Mouse (Mus musculus) cerebellum, postnatal 25 days (tissue): ENCODE measurements around the gene Kif3a.

Experiments
- DNase-seq, 2 experiments: peaks; one replicate each; pipeline ENCODE4 v3.0.0; 2021; ENCODE audit warnings: mixed read lengths in 2 of 2

Kif3a gene

DNA sequence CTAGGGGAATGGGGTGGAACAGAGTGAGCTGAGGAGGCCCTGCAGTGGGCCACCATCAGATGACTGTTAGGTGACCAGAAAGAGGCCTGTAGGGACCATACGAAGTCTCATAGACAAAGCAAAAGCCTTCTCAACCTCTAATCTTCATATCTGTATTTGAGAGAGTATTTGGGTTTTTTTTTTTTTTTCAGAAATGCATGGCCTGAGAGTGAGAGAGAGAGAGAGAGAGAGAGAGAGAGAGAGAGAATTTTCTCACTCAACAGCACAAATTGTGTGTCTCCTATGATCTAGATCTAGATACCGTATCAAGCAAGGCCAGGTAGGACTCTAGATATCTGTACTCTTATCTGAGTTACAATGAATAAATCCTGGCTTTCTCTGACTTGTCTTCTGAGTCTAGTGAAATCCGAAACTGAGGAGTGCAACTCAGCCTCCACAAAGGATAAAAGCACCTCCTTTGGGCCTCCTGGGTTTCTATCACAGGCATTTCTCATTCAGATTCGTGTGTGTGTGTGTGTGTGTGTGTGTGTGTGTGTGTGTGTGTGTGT, 50.5 kb downstream of the Kif3a start:
- no peak for DNase-seq

DNA sequence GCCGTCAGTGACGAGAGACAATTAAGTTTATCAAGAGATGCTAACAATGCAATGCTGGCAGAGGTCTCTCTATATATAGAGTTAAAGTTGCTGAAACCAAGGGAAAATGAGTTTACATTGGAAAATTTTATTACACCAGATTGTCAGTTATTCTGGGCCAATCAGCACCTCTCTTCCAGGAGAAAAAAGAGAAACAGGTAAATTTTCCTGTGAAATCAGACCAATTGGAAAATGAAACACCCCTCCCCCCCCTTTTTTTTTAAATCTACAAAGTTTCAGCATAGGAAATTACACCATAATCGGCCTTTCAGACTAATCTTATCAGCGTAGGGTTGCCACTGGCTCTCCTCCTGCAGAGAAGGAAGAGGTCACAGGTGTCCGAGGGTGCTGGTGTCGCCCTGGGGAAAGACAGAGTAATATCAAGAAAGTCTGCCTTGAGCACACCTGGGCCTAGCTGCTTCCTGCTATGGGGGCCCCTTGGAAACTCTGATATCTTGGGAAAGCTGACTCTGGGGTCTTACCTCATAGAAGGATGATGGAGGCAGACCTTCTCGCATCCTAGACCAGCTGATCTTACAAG, 51.5 kb downstream of the Kif3a start, which contains the start of gene Il4:
Gene Il4, minus strand, starts transcription at position 51 of the 580 bp plus-strand sequence.
- DNase-seq, result no peak

DNA sequence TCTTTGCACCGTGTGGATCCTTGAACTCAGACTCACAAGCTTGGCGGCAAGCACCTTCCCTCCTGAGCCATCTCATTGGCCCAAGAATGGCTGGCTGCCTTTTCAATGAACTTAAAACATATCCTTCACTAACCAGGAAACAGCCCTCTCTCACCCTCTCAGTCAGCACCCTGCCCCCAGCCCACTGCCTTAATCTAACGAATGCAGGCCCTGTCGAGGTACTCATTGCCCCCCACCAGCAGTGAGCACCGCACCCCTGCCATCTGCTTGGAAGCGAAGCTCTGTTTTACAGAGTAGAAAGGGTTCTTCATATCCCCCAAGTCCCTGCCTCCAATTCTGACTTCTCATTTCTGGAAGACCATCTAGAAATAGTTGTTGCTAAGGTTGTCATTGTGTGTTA, 52.2 kb downstream of the Kif3a start:
- DNase-seq, result no peak

DNA sequence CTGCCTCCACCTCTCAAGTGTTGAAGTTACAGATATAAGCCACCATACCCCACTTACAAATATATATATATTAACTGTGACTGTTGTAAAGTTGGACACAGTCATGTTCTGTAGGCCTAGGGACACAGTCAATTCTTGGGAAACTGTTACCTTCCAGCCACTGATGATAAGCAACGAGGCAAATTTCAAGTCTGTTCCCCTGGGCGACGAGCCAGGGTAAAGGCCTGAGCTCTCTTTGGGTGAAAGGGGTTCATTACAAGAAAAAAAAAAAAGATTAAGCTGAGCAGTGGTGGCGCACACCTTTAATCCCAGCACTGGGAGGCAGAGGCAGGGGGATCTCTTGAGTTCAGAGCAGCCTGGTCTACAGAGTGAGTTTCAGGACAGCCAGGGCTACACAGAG, 52.9 kb downstream of the Kif3a start:
- no peak for DNase-seq

DNA sequence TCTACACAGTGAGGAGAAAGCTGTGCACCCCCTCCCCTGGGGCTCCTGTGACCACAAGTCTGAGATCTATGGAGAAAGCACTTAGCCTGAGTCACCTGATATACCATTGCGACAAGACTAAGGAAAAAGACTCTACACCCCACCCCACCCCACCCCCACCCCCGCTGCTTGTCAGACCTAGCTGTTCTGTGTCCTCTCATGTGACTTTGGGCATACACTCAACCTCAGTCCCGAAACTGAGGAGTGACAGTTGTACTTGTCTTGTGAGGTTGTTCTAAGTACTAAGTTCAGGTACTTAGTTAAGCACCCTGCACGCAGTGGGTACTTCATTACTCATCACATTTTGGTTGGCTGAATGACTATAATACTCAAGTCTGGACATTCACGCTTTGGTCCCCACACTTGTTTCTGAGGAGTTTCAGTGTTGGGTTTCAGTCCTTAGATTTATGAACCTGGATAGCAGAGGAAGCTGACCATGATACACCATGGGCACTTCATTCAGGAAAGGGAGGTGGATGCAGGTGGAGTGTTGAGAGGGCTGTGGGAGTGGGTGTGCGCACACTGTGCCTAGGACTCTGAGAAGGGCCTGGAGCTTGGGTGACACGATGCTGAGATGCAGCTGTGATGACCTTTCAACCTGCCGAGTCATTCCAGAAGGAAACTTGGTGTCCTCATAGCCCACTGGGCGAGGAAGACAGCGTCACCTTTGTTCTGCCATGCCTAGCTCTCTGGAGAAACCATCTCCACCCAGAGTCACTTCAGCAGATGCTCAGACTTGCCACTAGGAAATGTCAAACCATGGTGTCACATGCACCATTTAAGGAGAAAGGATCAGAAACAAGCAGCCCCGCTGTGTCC, 54.6 kb downstream of the Kif3a start:
- no peak for DNase-seq

DNA sequence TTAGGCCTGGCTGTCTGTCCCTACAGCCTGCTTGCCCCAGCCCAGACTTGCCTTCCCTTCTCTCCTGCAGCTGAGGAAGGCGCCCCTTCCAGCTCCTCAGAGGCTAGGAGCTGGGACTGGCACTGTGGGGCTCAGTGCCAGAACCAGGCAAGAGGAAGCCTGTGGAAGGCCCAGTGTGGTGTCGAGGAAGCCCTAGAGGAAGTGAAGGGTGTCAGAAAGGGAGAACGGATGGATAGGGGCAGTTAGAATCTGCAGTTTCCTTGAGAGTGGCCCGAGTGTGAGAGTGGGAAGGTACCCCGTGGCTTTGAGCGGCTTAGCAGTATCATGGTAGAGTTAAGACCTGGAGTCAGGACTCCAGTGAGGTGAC, 55.2 kb downstream of the Kif3a start:
- DNase-seq, result no peak

DNA sequence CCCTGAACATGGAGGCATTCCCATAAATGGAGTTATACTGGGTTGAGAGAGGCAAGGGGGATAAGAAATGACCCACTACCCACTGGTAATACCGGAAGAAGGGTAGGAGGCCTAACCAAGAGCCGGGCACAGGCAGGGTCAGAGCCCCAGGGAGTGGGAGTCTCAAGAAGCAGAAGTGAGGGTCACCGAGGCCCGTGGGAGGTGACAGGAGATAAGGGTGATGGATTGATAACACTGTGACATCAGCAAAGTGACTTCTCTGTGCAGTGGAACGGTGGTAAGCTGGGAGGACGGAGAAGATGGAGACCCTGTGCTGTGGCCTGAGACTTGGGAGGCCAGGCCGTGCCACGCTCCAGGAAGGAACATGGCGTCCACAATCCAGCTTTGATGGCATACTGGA, 56.4 kb downstream of the Kif3a start:
- DNase-seq, result no peak

DNA sequence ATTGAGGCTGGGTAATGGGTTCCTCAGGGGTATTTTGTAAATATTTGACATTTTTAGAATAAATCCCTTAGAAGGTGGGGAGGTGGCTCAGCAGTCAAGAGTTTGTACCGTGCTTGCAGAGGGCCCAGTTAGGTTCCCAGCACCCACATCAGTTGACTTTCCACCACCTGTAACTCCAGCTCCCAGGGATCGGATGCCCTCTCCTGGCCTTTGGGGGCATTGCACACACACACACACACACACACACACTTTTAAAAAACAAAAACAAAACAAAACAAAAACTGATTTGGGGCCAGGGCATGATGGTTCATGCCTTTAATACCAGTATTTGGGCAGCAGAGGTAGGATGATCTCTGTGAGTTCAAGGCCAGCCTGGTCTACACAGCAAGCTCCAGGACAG, 56.9 kb downstream of the Kif3a start:
- no peak for DNase-seq

DNA sequence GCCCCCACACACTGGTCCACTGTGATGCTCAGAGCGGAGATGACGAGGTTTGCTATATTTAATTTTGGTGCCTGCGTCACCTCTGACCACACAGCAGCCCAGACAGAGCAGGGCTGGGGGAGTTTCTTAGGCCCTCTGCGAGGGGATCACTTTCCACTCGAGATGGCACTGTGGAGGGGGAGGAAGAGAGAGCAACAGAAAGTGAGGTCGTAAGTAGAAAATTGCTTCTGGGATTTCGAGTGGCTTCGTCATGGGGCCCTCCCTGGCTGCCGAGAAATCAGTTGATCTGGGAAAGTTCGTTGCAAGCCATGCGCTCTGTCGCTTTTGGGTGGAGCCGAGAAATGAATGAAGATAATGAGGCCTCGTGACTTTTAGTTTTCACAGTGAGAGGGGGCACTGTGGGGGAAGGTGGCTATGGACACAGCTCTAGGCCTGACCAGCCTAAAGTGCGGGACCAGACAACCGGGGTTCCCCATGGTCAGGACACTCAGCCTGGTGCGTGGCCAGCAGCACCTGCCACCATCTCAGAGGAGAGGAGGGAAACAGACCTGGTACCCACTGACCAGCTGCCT, 59.7 kb downstream of the Kif3a start:
- DNase-seq, result no peak

DNA sequence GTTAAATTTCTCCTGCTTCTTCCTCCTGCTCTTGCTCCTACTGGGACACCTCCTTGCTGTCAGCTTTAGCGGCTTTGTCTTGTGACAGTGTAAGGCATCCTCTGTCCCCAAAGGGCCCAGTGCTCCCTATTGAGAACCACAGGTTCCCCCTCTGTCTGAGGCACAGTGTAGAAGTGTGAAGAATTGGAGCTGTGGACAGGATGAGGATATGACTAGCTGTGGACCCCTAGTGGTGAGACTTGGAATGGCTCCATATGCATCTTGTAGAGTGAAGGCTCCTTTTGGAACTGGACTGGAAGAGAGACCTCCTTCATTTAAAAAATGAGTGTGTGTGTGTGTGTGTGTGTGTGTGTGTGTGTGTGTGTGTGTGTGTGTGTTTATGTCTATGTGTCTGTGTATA, 60.7 kb downstream of the Kif3a start:
- DNase-seq, result peak; percentile 70 to 86

DNA sequence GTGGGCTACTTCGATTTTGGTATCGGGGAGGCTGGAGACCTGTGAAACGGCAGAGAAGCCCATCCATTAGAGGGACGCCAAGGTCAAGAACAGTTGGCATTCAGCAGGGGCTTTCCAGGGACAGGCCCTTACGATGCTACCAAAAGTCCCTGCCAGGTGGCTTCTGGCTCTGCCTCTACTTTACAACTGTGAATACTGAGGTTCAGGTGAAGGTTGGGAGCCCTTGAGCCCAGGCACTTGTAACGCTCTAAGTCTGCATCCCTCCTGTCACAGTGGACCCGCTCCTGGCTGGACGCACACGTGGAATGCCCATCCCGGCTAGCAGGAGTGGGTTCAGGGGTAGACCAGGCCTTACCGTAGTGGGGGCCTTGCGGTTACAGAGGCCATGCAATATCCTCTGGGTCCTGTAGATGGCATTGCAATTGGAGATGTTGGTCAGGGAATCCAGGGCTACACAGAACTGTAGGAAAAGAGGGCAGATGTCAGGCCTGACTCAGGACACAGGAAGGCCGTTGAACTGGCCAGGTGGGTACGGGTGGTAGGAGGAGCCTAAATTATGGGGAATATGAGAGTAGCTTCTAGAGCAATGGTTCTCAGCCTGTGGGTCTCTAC, 65.0 kb downstream of the Kif3a start:
- peak in 1 of 2 experiments; percentile 47 for DNase-seq

DNA sequence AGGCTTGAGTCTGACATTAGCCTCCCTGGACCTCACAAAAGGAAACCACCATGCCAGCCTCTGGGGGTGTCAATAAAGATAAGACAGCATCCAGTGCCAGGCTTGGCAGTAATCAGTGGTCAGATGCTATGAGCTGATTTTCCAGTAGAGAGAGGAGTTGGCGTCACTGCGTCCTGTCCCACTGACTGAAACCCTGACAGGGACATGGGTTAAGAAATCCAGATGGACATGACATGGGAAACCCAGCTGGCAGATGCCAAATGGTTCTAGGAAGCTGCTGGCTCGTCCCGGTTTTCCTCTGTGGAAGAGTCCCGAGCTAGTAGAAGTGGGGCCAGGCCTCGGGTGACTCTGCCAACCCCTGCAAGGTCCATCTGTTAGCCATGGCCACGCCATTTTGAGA, 66.5 kb downstream of the Kif3a start:
- DNase-seq, result no peak

DNA sequence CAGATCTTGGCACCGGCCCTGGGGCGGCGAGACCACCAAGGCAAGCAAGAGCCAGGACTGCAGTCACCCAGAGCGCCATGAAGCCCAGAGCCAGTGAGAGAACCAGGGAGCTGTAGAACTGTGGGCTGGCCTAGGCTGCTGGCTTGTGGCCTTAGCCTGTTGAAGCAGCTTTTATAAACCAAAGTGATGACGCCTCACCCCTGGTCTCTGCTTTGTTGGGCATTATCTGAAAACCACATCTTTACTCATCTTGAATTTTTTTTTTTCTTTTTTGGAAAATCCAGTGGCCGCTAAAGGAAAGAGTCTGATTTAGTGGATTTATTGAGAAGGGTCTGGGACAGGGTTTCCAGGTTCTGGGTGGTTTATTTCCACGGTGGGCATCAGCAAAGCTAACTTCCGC, 67.4 kb downstream of the Kif3a start, which contains the start of gene Il13:
Gene Il13, minus strand, starts transcription at position 147 of the 400 bp plus-strand sequence.
- DNase-seq, result no peak

DNA sequence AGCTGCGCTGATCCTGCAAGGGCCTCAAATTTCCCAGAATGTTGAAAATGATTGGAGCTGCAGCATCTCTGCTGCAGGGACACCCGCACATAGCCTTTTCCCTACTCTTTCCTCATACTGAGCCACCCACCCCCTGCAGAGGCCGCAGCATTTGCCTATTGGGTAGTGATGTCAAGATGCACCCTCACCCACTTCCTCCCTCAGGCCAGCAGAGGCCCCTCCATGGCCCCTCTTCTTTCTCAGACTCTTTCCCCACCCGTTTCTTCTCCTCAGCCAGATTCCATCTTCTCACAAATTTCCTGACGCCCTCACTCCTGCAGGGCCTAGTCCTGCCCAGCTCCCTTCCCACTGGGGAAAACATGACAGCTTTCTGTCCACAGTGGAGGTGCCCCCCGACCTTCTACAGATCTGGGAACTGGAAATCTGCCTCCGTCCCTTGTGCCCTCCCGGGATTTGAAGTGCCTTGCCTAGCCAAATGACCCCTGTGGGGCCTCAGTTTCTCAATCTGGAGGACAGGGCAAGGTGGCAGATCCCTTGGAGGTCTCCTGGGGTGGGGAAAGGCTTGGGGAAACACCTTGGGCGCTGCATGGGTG, 68.5 kb downstream of the Kif3a start:
- DNase-seq, result no peak

DNA sequence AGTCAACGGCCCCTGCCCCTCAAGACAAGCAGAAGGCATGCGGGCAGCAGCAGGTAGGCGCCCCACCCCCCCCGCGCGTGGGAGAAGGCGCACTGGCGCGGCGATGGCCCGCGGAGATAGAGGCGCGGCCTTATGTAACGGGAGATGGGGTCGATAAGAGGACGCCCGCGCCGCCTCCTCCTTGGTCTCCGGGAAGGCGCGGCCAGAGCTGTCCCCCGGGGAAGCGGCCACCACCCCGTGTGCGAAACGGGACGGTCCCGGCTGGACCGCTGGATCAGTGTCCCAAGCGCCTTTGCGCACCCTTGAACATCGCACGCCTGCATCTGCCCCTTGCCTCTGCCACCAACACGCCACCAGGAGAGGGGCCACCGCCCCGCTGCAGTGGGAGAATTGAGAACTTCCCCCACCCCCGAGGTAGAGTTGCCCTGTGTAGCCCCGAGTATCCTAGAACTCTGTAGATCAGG, 69.0 kb downstream of the Kif3a start:
- DNase-seq, result peak; percentile 34 to 64

DNA sequence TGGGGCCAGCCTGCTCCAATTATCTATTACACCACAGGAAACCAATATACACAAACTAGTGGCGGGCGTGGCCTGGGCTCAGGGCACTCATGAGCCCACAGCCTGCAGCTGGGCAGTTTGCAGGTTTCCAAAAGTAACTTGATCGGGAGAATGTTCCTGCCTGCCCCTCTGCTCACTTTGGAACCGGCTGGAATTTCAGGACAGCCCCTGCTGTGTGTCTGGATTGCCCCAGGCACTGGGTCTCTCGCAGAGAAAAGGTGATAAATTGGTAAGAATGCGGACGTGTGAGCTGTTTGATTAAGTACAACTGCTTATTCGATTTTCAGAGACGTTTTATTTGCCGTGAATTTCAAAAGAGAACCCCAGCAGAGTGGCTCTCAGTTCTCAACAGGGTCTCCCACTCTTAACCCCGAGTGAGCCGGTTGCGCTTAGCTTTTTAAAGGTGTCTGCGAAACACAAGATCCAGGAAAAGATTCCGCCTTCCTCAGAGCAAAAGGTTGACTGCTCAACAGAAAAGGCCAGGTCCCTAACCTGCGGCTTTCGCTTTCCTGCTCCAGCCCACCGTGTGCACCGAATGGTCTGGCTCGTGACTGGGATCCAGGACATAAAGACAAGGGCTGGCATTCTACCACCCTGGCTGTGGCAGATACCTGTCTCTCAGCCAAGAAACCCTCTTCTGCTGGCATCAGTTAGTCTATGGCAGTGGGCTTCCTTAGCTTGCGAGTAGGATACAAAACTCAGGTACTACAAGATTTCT, 70.0 kb downstream of the Kif3a start:
- no peak for DNase-seq

DNA sequence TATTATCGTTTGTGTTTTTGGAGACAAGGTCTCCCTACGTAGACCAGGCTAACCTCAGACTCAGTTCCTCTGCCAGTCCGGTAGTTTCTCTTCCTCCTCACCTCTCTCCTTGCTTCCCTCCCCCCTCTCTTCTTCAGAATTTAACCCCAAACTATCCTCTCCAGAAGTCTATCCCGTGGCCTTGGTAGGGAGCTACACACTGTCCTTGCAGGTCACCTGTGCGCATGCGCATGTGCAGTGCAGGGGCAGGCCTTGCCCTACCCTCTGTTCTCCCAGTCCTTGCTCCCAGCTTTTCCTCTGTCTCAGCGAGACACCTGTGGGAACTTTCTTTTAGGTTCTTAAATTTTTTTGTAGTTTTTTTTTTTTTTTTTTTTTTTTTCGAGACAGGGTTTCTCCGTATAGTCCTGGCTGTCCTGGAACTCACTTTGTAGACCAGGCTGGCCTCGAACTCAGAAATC, 70.7 kb downstream of the Kif3a start:
- no peak for DNase-seq

DNA sequence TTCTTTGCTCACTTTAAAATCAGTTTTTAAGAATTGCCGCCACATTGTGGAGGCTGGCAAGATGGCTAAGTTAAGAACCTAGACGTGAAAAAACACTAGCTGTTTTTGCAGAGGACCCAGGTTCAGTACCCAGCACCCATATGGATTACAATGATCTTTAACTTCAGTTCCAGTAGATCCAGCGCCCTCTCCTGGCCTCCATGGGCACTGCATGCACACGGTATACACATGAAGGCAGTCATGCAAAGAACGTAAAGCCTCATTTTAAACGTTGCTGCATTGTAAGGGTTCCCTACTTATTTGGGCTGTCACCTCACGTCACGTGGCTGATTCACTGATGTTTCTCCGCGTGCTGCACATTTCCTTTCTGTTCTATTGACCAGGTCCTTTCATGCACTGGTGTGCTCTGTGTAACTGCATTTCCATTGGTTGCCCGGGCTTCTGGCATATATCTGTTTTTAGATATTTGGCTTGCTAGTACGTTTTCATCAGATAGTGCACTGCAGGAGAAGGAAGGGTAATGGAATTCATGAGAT, 75.6 kb downstream of the Kif3a start:
- DNase-seq, result no peak

DNA sequence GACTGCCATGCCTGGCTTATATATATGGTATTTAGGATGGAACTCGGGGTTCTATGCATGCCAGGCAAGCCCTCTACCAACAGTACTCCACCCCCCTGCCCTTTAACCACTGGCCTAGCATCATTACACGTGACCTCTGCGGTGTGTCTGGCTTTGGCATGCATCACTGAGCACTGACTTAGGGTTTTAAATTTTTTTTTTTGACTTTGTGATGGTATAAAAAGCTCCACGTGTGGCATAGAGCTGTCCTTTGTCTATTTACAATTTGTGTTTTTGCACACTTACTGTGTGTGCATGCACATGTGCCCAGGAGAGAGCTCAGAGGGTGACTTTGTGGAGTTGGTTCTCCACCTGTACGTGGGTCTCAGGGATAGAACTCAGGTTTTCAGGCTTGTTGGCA, 76.8 kb downstream of the Kif3a start:
- DNase-seq, result no peak

DNA sequence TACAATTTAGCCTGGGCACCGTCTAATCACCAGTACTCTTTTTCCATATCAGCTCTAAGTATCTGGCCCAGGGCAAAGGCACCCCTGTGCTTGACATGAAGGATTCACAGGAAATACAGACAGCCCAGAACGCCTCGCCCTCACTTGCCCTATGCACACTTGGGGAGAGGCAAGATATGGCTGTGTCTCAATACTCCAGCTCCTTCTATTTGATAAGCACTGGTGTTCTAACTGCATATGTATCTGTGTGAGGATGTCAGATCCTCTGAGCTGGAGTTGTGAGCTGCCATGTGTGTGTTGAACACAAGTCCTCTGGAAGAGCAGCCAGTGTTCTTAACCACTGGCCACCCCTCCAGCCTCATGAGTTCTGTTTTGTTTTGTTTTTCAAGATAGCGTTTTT, 84.3 kb downstream of the Kif3a start:
- no peak for DNase-seq
